Mouse (Mus musculus) cerebellum, adult 2 months (tissue): ENCODE measurements around the gene Csrp1. TPM values are rescaled to one million over a fixed set of nuclear protein-coding genes. Genes with fewer than 3 reads are reported as not detected.

Source experiments
- DNase-seq, 2 experiments: peaks; one replicate each; pipeline ENCODE4 v3.0.0; 2021
- H3K27ac ChIP-seq: fragments of 200-500 bp; 2 replicates; pipeline ENCODE4 v1.5.1; 2012; ENCODE audit warnings: low read length, control low read depth, inconsistent platforms; ENCODE audit not compliant: insufficient read depth
- H3K27me3 ChIP-seq: fragments of 200-500 bp; 2 replicates; pipeline ENCODE4 v1.6.1; 2012; ENCODE audit warnings: inconsistent platforms, mild to moderate bottlenecking, low read length, moderate library complexity; ENCODE audit not compliant: control insufficient read depth, insufficient read depth
- H3K4me1 ChIP-seq: fragments of 200-500 bp; 2 replicates; pipeline ENCODE4 v1.6.1; 2011; ENCODE audit warnings: low read length; ENCODE audit not compliant: control insufficient read depth, insufficient read depth
- H3K4me3 ChIP-seq: fragments of 200-500 bp; replicated peaks from 2 replicates; pipeline ENCODE3; 2011; ENCODE audit warnings: mild to moderate bottlenecking, low read depth, low read length, control low read depth; ENCODE audit not compliant: insufficient read depth
- CTCF ChIP-seq: fragments of 200-500 bp; IDR thresholded peaks from 2 replicates; pipeline ENCODE4 v1.5.1; 2011; ENCODE audit warnings: low read depth, mild to moderate bottlenecking, control low read depth, low read length, moderate library complexity, borderline replicate concordance; ENCODE audit not compliant: insufficient read depth
- POLR2A ChIP-seq: fragments of 200-500 bp; IDR thresholded peaks from 2 replicates; pipeline ENCODE4 v1.6.1; 2011; ENCODE audit warnings: low read length, control low read depth, borderline replicate concordance; ENCODE audit not compliant: insufficient read depth
- WGBS: fragments of 180-500 bp; shearing (Covaris S2); methylation state at CpG from one replicate; pipeline ENCODE4 v1.1.7; 2018; 5-methylcytosine and 5-hydroxymethylcytosine counted together
- polyA plus RNA-seq: library from polyadenylated mRNA; depleted of rRNA; stranded (reverse); fragments of >200 nt; gene quantifications from 2 replicates; pipeline ENCODE4 v1.2.3, GENCODE M21; 2012

Gene Csrp1
- polyA plus RNA-seq, 1 experiment, result 434 TPM

GRCm38 (mm10) chr1:135782816-135783215 lies 63.0 kb downstream of the Csrp1 start:
- no peaks in the 10 kb centered on the region; the same call in 1 of the 2 replicates for H3K4me1 ChIP-seq
- WGBS, result 44% methylated on average over 10 of the region's 10 CpGs
- no peak overlapping the region for H3K4me3 ChIP-seq
- H3K27ac ChIP-seq, result peak overlapping the region; percentile 46; the same call in 1 of the 2 replicates
- TF ChIP-seq POLR2A (no peak), CTCF (no peak)
- peak in 1 of 2 experiments; percentile 10 for DNase-seq
- no peaks in the 10 kb centered on the region for H3K27me3 ChIP-seq

- peak; percentile 29 to 45 for DNase-seq
- H3K27me3 ChIP-seq, result no peaks in the 10 kb centered on the region
- TF ChIP-seq POLR2A (no peak), CTCF (peak; percentile 62; the same call in 1 of the 2 replicates)
- WGBS, result 50% methylated on average over 3 of the region's 3 CpGs
- H3K4me3 ChIP-seq, result no peak overlapping the region
- no peak overlapping the region for H3K27ac ChIP-seq
- H3K4me1 ChIP-seq, result no peaks in the 10 kb centered on the region
Measured at GRCm38 (mm10) chr1:135787799-135788198, 67.9 kb downstream of the Csrp1 start.

- no peak for TF ChIP-seq CTCF
- no peak for TF ChIP-seq POLR2A
- 54% methylated on average over 10 of the region's 10 CpGs for WGBS
- Histone ChIP-seq H3K4me3 (no peak overlapping the region), H3K27me3 (no peaks in the 10 kb centered on the region), H3K27ac (no peak overlapping the region), H3K4me1 (no peaks in the 10 kb centered on the region)
- no peak for DNase-seq
Measured at GRCm38 (mm10) chr1:135788708-135789107, 68.8 kb downstream of the Csrp1 start.

- Histone ChIP-seq H3K27me3 (no peaks in the 10 kb centered on the region), H3K27ac (no peak overlapping the region), H3K4me3 (no peak overlapping the region), H3K4me1 (no peaks in the 10 kb centered on the region)
- TF ChIP-seq POLR2A (no peak), CTCF (peak; percentile 72)
- DNase-seq, result peak; percentile 32 to 59
- 13% methylated on average over 5 of the region's 5 CpGs for WGBS
Measured at GRCm38 (mm10) chr1:135789815-135790214, 70.0 kb downstream of the Csrp1 start.

GRCm38 (mm10) chr1:135792143-135792939 lies 72.5 kb downstream of the Csrp1 start:
- no peaks in the 10 kb centered on the region for H3K4me1 ChIP-seq
- WGBS, result 67% methylated on average over 13 of the region's 13 CpGs
- H3K4me3 ChIP-seq, result no peak overlapping the region

GRCm38 (mm10) chr1:135793370-135794215 lies 73.7 kb downstream of the Csrp1 start:
- DNase-seq, result no peak
- no peak overlapping the region for H3K4me3 ChIP-seq
- no peak overlapping the region for H3K27ac ChIP-seq
- 29% methylated on average over 27 of the region's 27 CpGs for WGBS
- no peaks in the 10 kb centered on the region for H3K4me1 ChIP-seq
- no peaks in the 10 kb centered on the region for H3K27me3 ChIP-seq
- no peak for TF ChIP-seq CTCF
- TF ChIP-seq POLR2A, result no peak

More at GRCm38 (mm10) chr1:135792143-135792939, 72.5 kb downstream of the Csrp1 start:
- TF ChIP-seq CTCF (no peak), POLR2A (no peak)
- no peak overlapping the region for H3K27ac ChIP-seq
- DNase-seq, result no peak
- no peaks in the 10 kb centered on the region for H3K27me3 ChIP-seq

- H3K27me3 ChIP-seq, result no peaks in the 10 kb centered on the region
- H3K4me1 ChIP-seq, result no peaks in the 10 kb centered on the region
- no peak for DNase-seq
- TF ChIP-seq CTCF, result no peak
- TF ChIP-seq POLR2A, result no peak
- WGBS, result 66% methylated on average over 20 of the region's 20 CpGs
- no peak overlapping the region for H3K27ac ChIP-seq
- no peak overlapping the region for H3K4me3 ChIP-seq
Measured at GRCm38 (mm10) chr1:135794216-135795134, 74.6 kb downstream of the Csrp1 start.
